Mouse (Mus musculus) CD4-positive naive resting alpha-beta T cell, adult 57 days (primary cell): ENCODE data around the gene Calr. TPM values are rescaled to one million over a fixed set of nuclear protein-coding genes. Genes with fewer than 3 reads are reported as not detected.

Experiments
- total RNA-seq: library from RNA; stranded (reverse); gene quantifications from one replicate; pipeline ENCODE4 v1.2.4, GENCODE M21; 2023

Gene Calr
- 437 TPM for total RNA-seq

GRCm38 (mm10) chr8:84846722-84847572, at the start of gene Calr:
TSS of gene Calr (minus strand) at chr8:84846934.

GRCm38 (mm10) chr8:84893709-84894134, 47.0 kb upstream of the Calr start, which contains the start of gene Gcdh:
TSS of gene Gcdh (minus strand) at chr8:84893921.

GRCm38 (mm10) chr8:84871376-84872308, 24.9 kb upstream of the Calr start, which contains the start of gene Syce2:
TSS of gene Syce2 (plus strand) at chr8:84872111.

GRCm38 (mm10) chr8:84856864-84857441, 10.2 kb upstream of the Calr start, which contains the start of gene Farsa:
TSS of gene Farsa (plus strand) at chr8:84856989.

GRCm38 (mm10) chr8:84840248-84840999, 6.3 kb downstream of the Calr start, which contains the start of gene Rad23a:
TSS of gene Rad23a (minus strand) at chr8:84840665.

GRCm38 (mm10) chr8:84831490-84831889, 15.2 kb downstream of the Calr start, which contains the start of gene Gadd45gip1:
TSS of gene Gadd45gip1 (plus strand) at chr8:84831522.

GRCm38 (mm10) chr8:84822723-84823122, 24.0 kb downstream of the Calr start, which contains the start of gene Dand5:
TSS of gene Dand5 (minus strand) at chr8:84822823.

GRCm38 (mm10) chr8:84799999-84800831, 46.5 kb downstream of the Calr start, which contains the start of gene Nfix:
TSS of gene Nfix (minus strand) at chr8:84800344.

Other genes with a start within 250 kb of the Calr start
- gene Ier2, start 184.1 kb downstream of the Calr start, total RNA-seq, result 269 TPM
- gene Trmt1, start 160.6 kb downstream of the Calr start, total RNA-seq, result 150 TPM
- gene Nacc1, start 159.1 kb downstream of the Calr start, total RNA-seq, result 42.9 TPM
- 3.7 TPM for gene Lyl1, start 145.5 kb downstream of the Calr start, total RNA-seq
- 13.1 TPM for gene G430095P16Rik, start 123.9 kb downstream of the Calr start, total RNA-seq
- 11.4 TPM for gene Nfix, start 46.6 kb downstream of the Calr start, total RNA-seq
- gene Dand5, start 24.1 kb downstream of the Calr start, total RNA-seq, result 4.1 TPM
- 16.4 TPM for gene Gadd45gip1, start 15.4 kb downstream of the Calr start, total RNA-seq
- gene Rad23a, start 6.3 kb downstream of the Calr start, total RNA-seq, result 61.8 TPM
- gene Farsa, start 10.1 kb upstream of the Calr start, total RNA-seq, result 69.8 TPM
- 5.5 TPM for gene Syce2, start 25.2 kb upstream of the Calr start, total RNA-seq
- gene Gcdh, start 47.0 kb upstream of the Calr start, total RNA-seq, result 23.6 TPM
- not detected for gene Klf1, start 55.0 kb upstream of the Calr start, total RNA-seq
- 13.4 TPM for gene Dnase2a, start 61.6 kb upstream of the Calr start, total RNA-seq
- gene Mast1, start 90.4 kb upstream of the Calr start, total RNA-seq, result 0.41 TPM
- not detected for gene Rtbdn, start 100.1 kb upstream of the Calr start, total RNA-seq
- gene Gm49661, start 122.5 kb upstream of the Calr start, total RNA-seq, result not detected
- gene Prdx2, start 122.7 kb upstream of the Calr start, total RNA-seq, result 60.2 TPM
- gene Rnaseh2a, start 122.8 kb upstream of the Calr start, total RNA-seq, result 43.4 TPM
- gene Junb, start 131.8 kb upstream of the Calr start, total RNA-seq, result 1,875 TPM
- gene Hook2, start 143.7 kb upstream of the Calr start, total RNA-seq, result 3.1 TPM
- gene Best2, start 167.6 kb upstream of the Calr start, total RNA-seq, result not detected
- gene Asna1, start 178.3 kb upstream of the Calr start, total RNA-seq, result 56.3 TPM
- 195 TPM for gene Trir, start 179.9 kb upstream of the Calr start, total RNA-seq
- 70.3 TPM for gene Tnpo2, start 190.0 kb upstream of the Calr start, total RNA-seq
- 6.9 TPM for gene Fbxw9, start 213.1 kb upstream of the Calr start, total RNA-seq
- gene Gm5741, start 221.0 kb upstream of the Calr start, total RNA-seq, result not detected
- gene Dhps, start 224.8 kb upstream of the Calr start, total RNA-seq, result 92.1 TPM
- 63.3 TPM for gene Wdr83os, start 233.8 kb upstream of the Calr start, total RNA-seq
- gene Wdr83, start 234.4 kb upstream of the Calr start, total RNA-seq, result 15.2 TPM
- 114 TPM for gene Man2b1, start 236.3 kb upstream of the Calr start, total RNA-seq